Mouse (Mus musculus): ENCODE measurements at regions not wholly inside any gene's neighbourhood (a gene's known extent, or its start where the extent isn't known, plus 50 kb on each side); places are given as distances from the start of the nearest gene placed in this dataset.
A peak's percentile ranks its signal among the peaks of the same experiment; 100 is the strongest.

GRCm38 (mm10) chr3:79002173-79002848 lies 284.0 kb downstream of the Rapgef2 start:
- peak; percentile 88 for ATAC-seq (replicated peaks; ENCODE audit: poor library complexity)

- ATAC-seq (replicated peaks; ENCODE audit: poor library complexity), result peak; percentile 52; the same call in 1 of the 2 replicates
These were observed 284.6 kb downstream of the Rapgef2 start for GRCm38 (mm10) chr3:79001754-79002153.

- no peak for ATAC-seq (replicated peaks; ENCODE audit: poor library complexity)
These were observed 286.0 kb downstream of the Rapgef2 start for GRCm38 (mm10) chr3:79000293-79000692.

- ATAC-seq (replicated peaks; ENCODE audit: poor library complexity), result no peak
These were observed 286.5 kb downstream of the Rapgef2 start for GRCm38 (mm10) chr3:78999803-79000202.

- no peak for ATAC-seq (replicated peaks; ENCODE audit: poor library complexity)
These were observed 298.2 kb downstream of the Rapgef2 start for GRCm38 (mm10) chr3:78988120-78988519.

- 0 out of 2 replicates have a peak, but pooled peaks have one; percentile 23 for ATAC-seq (replicated peaks; ENCODE audit: poor library complexity)
These were observed 299.6 kb downstream of the Rapgef2 start for GRCm38 (mm10) chr3:78986726-78987125.

- ATAC-seq (replicated peaks; ENCODE audit: poor library complexity), result no peak
These were observed 305.3 kb downstream of the Rapgef2 start for GRCm38 (mm10) chr3:78981057-78981456.

- ATAC-seq (replicated peaks; ENCODE audit: poor library complexity), result no peak
These were observed 307.5 kb downstream of the Rapgef2 start for GRCm38 (mm10) chr3:78978781-78979180.

GRCm38 (mm10) chr3:78966683-78967549 lies 319.4 kb downstream of the Rapgef2 start:
- peak; percentile 70 for ATAC-seq (replicated peaks; ENCODE audit: poor library complexity)

- peak; percentile 54 for ATAC-seq (replicated peaks; ENCODE audit: poor library complexity)
These were observed 322.0 kb downstream of the Rapgef2 start for GRCm38 (mm10) chr3:78964231-78964858.

- peak; percentile 93 for ATAC-seq (replicated peaks; ENCODE audit: poor library complexity)
These were observed 327.5 kb downstream of the Rapgef2 start for GRCm38 (mm10) chr3:78958781-78959180.

GRCm38 (mm10) chr3:78955364-78955763 lies 331.0 kb downstream of the Rapgef2 start:
- ATAC-seq (replicated peaks; ENCODE audit: poor library complexity), result no peak

GRCm38 (mm10) chr3:78949385-78949784 lies 336.9 kb downstream of the Rapgef2 start:
- ATAC-seq (replicated peaks; ENCODE audit: poor library complexity), result peak; percentile 48; the same call in 1 of the 2 replicates

- ATAC-seq (replicated peaks; ENCODE audit: poor library complexity), result no peak
These were observed 337.6 kb downstream of the Rapgef2 start for GRCm38 (mm10) chr3:78948700-78949099.

- peak; percentile 83 for ATAC-seq (replicated peaks; ENCODE audit: poor library complexity)
These were observed 338.1 kb downstream of the Rapgef2 start for GRCm38 (mm10) chr3:78948171-78948570.

GRCm38 (mm10) chr3:78947183-78947582 lies 339.1 kb downstream of the Rapgef2 start:
- ATAC-seq (replicated peaks; ENCODE audit: poor library complexity), result peak; percentile 42; the same call in 1 of the 2 replicates

- no peak for ATAC-seq (replicated peaks; ENCODE audit: poor library complexity)
These were observed 342.1 kb downstream of the Rapgef2 start for GRCm38 (mm10) chr3:78944185-78944584.

- no peak for ATAC-seq (replicated peaks; ENCODE audit: poor library complexity)
These were observed 353.3 kb downstream of the Rapgef2 start for GRCm38 (mm10) chr3:78932975-78933374.

- no peak for ATAC-seq (replicated peaks; ENCODE audit: poor library complexity)
These were observed 366.5 kb downstream of the Rapgef2 start for GRCm38 (mm10) chr3:78919850-78920249.

- ATAC-seq (replicated peaks; ENCODE audit: poor library complexity), result peak; percentile 100
These were observed 366.9 kb downstream of the Rapgef2 start for GRCm38 (mm10) chr3:78919407-78919806.

GRCm38 (mm10) chr3:78908196-78908844 lies 378.0 kb downstream of the Rapgef2 start:
- ATAC-seq (replicated peaks; ENCODE audit: poor library complexity), result no peak

Data from megakaryocyte progenitor cell, adult 5-6 weeks (primary cell).